Mouse (Mus musculus) effector memory CD4-positive, alpha-beta T cell, adult 5 months (primary cell): ENCODE measurements around the gene Kptn. TPM values are rescaled to one million over a fixed set of nuclear protein-coding genes. Genes with fewer than 3 reads are reported as not detected.

Experiments
- polyA plus RNA-seq: library from polyadenylated mRNA; unstranded; fragments of 100-300 nt; shearing (Covaris generic); gene quantifications from one replicate; pipeline ENCODE4 v1.2.1, GENCODE M21; 2017

Kptn gene
- polyA plus RNA-seq, result 22.3 TPM

GRCm38 (mm10) chr7:16119569-16120261, at the start of gene Kptn:
Gene Kptn (plus strand): TSS chr7:16119895.

GRCm38 (mm10) chr7:16098021-16099017, 21.4 kb upstream of the Kptn start, which contains the start of gene Napa:
Gene Napa (plus strand): TSS chr7:16098458.

GRCm38 (mm10) chr7:16129421-16129845, 9.7 kb downstream of the Kptn start, which contains the start of gene Slc8a2:
Gene Slc8a2 (plus strand): TSS chr7:16129826.

GRCm38 (mm10) chr7:16174597-16175541, 55.2 kb downstream of the Kptn start, which contains the start of gene Meis3:
Gene Meis3 (plus strand): TSS chr7:16175090.

Other genes starting within 250 kb of the Kptn start
- not detected for gene Crx, start 239.9 kb upstream of the Kptn start, polyA plus RNA-seq
- not detected for gene Crxos, start 237.3 kb upstream of the Kptn start, polyA plus RNA-seq
- gene Selenow, start 197.5 kb upstream of the Kptn start, polyA plus RNA-seq, result 435 TPM
- 1,030 TPM for gene Nop53, start 173.8 kb upstream of the Kptn start, polyA plus RNA-seq
- gene Ehd2, start 152.3 kb upstream of the Kptn start, polyA plus RNA-seq, result 0.12 TPM
- gene Bicra, start 72.0 kb upstream of the Kptn start, polyA plus RNA-seq, result 7.1 TPM
- 0.09 TPM for gene Zfp541, start 58.1 kb upstream of the Kptn start, polyA plus RNA-seq
- 313 TPM for gene Napa, start 21.4 kb upstream of the Kptn start, polyA plus RNA-seq
- gene Slc8a2, start 9.9 kb downstream of the Kptn start, polyA plus RNA-seq, result not detected
- 46.1 TPM for gene Meis3, start 55.2 kb downstream of the Kptn start, polyA plus RNA-seq
- gene Dhx34, start 102.1 kb downstream of the Kptn start, polyA plus RNA-seq, result 19.8 TPM
- gene C5ar2, start 124.3 kb downstream of the Kptn start, polyA plus RNA-seq, result not detected
- not detected for gene C5ar1, start 139.6 kb downstream of the Kptn start, polyA plus RNA-seq
- gene Inafm1, start 153.7 kb downstream of the Kptn start, polyA plus RNA-seq, result 2.5 TPM
- 108 TPM for gene Ccdc9, start 166.9 kb downstream of the Kptn start, polyA plus RNA-seq
- 47.2 TPM for gene Bbc3, start 188.5 kb downstream of the Kptn start, polyA plus RNA-seq